Comparison of ENCODE assay signal across 26 mouse cellular contexts in genomic region chr3:31444311-31444710, GRCm38 (mm10).
"Had no signal": no experiment of that assay in that cellular context is flagged by ENCODE, and none has a peak within 500 bp of the region (broad histone marks: within the 10 kb centered on the region; RNA-seq: fewer than 3 reads in every experiment).

No protein-coding gene starts in this region.

- ATAC-seq: forebrain, postnatal 0 days; hindbrain, embryonic 16.5 days; inflammation-experienced regulatory T-cells, adult 6 months; intestine, embryonic 15.5 days had no signal

- H3K4me1 ChIP-seq: heart, embryonic 10.5 days; hindbrain, embryonic 10.5 days; hindbrain, embryonic 12.5 days; intestine, embryonic 15.5 days; kidney, embryonic 15.5 days; limb, embryonic 13.5 days; limb, embryonic 15.5 days had no signal

- DNase-seq: forebrain, postnatal 0 days; gastrocnemius, postnatal 14 days; gastrocnemius, postnatal 36 days; heart, adult 18-20 months; heart, postnatal 14 days; heart, postnatal 36 days; kidney, adult 11 months; kidney, adult 2 months; kidney, adult 9 months; kidney, postnatal 14 days; kidney, postnatal 36 days; layer of hippocampus, adult 9-11 months; layer of hippocampus, postnatal 36 days; left cerebral cortex, postnatal 4 days had no signal

- H3K4me3 ChIP-seq: heart, embryonic 10.5 days; heart, embryonic 12.5 days; hindbrain, embryonic 10.5 days; hindbrain, embryonic 12.5 days; intestine, embryonic 15.5 days; kidney, embryonic 15.5 days; limb, embryonic 13.5 days; limb, embryonic 15.5 days had no signal

- H3K4me2 ChIP-seq: heart, embryonic 12.5 days; hindbrain, embryonic 12.5 days; hindbrain, embryonic 14.5 days; intestine, embryonic 15.5 days; kidney, embryonic 15.5 days; limb, embryonic 13.5 days; limb, embryonic 15.5 days had no signal

- H3K27ac ChIP-seq: heart, embryonic 10.5 days; hindbrain, embryonic 10.5 days; hindbrain, embryonic 12.5 days; hindbrain, embryonic 14.5 days; intestine, embryonic 15.5 days; kidney, embryonic 15.5 days; kidney, postnatal 0 days; limb, embryonic 13.5 days; limb, embryonic 15.5 days had no signal

- H3K9me3 ChIP-seq: heart, embryonic 10.5 days; hindbrain, embryonic 12.5 days; intestine, embryonic 15.5 days; limb, embryonic 15.5 days had no signal

- H3K36me3 ChIP-seq: heart, embryonic 10.5 days; heart, embryonic 12.5 days; hindbrain, embryonic 10.5 days; hindbrain, embryonic 12.5 days; intestine, embryonic 15.5 days; kidney, embryonic 15.5 days; limb, embryonic 13.5 days; limb, embryonic 15.5 days had no signal

- H3K27me3 ChIP-seq: heart, embryonic 12.5 days; hindbrain, embryonic 12.5 days; intestine, embryonic 15.5 days; kidney, embryonic 15.5 days; limb, embryonic 13.5 days; limb, embryonic 15.5 days had no signal

- H3K9ac ChIP-seq: forebrain, postnatal 0 days; heart, embryonic 12.5 days; hindbrain, embryonic 12.5 days; hindbrain, embryonic 14.5 days; intestine, embryonic 15.5 days; kidney, embryonic 15.5 days; limb, embryonic 13.5 days; limb, embryonic 15.5 days had no signal
